Mouse (Mus musculus): Measurements from ENCODE around the gene Pnkp. TPM values are rescaled to one million over a fixed set of nuclear protein-coding genes. Genes with fewer than 3 reads are reported as not detected.

Pnkp gene
- total and polyA plus RNA-seq, 3 experiments = 14.8 to 41.6 (median 22.2) TPM

DNA sequence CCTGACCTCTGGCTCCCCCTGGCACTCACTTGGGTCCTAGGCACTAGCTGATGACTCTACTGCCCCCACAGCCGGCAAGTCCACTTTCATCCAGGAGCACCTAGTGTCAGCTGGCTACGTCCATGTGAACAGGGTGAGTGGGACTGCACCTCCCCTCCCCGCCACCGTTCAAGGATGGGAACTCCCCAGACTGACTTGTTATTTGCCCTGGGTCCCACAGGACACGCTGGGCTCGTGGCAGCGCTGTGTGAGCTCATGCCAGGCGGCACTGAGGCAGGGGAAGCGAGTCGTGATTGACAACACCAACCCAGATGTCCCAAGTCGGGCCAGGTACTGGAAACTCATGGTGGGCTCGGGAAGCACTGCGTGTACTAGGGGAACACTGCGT, 4.5 kb downstream of the Pnkp start:
- H3K27me3 ChIP-seq (replicated peaks) = no peaks in the 10 kb centered on the region
- no peaks in the 10 kb centered on the region for H3K9me3 ChIP-seq (replicated peaks; ENCODE audit: low read length)
- H3K4me2 ChIP-seq (ENCODE audit: insufficient read depth, low read depth, poor library complexity, severe bottlenecking) = no peak overlapping the region
- no peak for DNase-seq (ENCODE audit: extremely low read depth)
- H3K4me3 ChIP-seq (replicated peaks in 1 of 3; ENCODE audit: low read depth in 2 of 3, low read length in 2 of 3, poor library complexity in 1 of 3) = no peak overlapping the region
- peak overlapping the region; percentile 24; the same call in 1 of the 2 replicates for H3K27ac ChIP-seq (ENCODE audit: insufficient read depth, low read depth)
- H3K9ac ChIP-seq (ENCODE audit: insufficient read depth, low read depth) = no peak overlapping the region
- H3K36me3 ChIP-seq (replicated peaks in 1 of 2; ENCODE audit: control insufficient read depth in 1 of 2, insufficient read depth in 1 of 2, low read length in 1 of 2) = peaks cover 41 to 73% of the 10 kb centered on the region in 2 experiments
- H3K4me1 ChIP-seq (ENCODE audit: control insufficient read depth in 1 of 2, insufficient read depth in 2 of 2) = peaks cover 29 to 61% of the 10 kb centered on the region in 2 experiments
- dilution Hi-C loops (cut with MboI; ENCODE audit: extremely low pct_ligation_motif_present, extremely low pct_unique_long_range_greater_than_20kb, low sequenced_read_pairs) (no loop called here), in situ Hi-C loops (cut with MboI; ENCODE audit: low pct_ligation_motif_present, low pct_unique_long_range_greater_than_20kb, low sequenced_read_pairs) (no loop called here)
- H3K79me2 ChIP-seq (replicated peaks; ENCODE audit: control insufficient read depth, extremely low read depth, insufficient read depth, poor library complexity, severe bottlenecking) = no peaks in the 10 kb centered on the region
- TF ChIP-seq CHD1 (IDR thresholded peaks at IDR 0.05; ENCODE audit: low read depth, low read length) (no peak), BHLHE40 (IDR thresholded peaks at IDR 0.05; ENCODE audit: low read depth, low read length) (peak; percentile 45), ELF1 (IDR thresholded peaks at IDR 0.05; ENCODE audit: low read depth, low read length) (no peak), USF2 (conservative IDR thresholded peaks at IDR 0.05; ENCODE audit: low read depth, low read length) (no peak)

DNA sequence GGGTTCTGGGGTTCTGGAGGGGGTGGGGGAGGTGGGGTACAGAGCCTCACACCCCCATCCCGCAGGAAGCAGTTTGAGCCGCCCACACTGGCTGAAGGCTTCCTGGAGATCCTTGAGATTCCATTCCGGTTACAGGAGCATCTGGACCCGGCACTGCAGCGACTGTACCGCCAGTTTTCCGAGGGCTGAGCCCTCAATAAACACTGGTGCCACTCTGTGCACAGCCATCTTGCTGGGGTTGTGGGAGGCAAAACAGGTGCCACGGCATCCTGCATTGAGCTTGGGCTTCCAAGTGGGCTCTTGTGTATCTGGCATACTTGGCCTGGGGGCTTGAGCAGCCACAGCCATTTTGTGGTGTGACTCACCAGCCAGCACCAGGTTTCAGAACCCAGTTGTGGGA, 5.5 kb downstream of the Pnkp start:
- Histone ChIP-seq H3K79me2 (replicated peaks; ENCODE audit: control insufficient read depth, extremely low read depth, insufficient read depth, poor library complexity, severe bottlenecking) (no peaks in the 10 kb centered on the region), H3K27ac (ENCODE audit: insufficient read depth, low read depth) (no peak overlapping the region), H3K27me3 (replicated peaks) (no peaks in the 10 kb centered on the region), H3K9ac (ENCODE audit: insufficient read depth, low read depth) (no peak overlapping the region), H3K4me1 (ENCODE audit: control insufficient read depth in 1 of 2, insufficient read depth in 2 of 2) (peaks cover 35 to 66% of the 10 kb centered on the region in 2 experiments), H3K36me3 (replicated peaks in 1 of 2; ENCODE audit: control insufficient read depth in 1 of 2, insufficient read depth in 1 of 2, low read length in 1 of 2) (peaks cover 41 to 76% of the 10 kb centered on the region in 2 experiments), H3K9me3 (replicated peaks; ENCODE audit: low read length) (no peaks in the 10 kb centered on the region), H3K4me2 (ENCODE audit: insufficient read depth, low read depth, poor library complexity, severe bottlenecking) (no peak overlapping the region), H3K4me3 (replicated peaks in 1 of 3; ENCODE audit: low read depth in 2 of 3, low read length in 2 of 3, poor library complexity in 1 of 3) (no peak overlapping the region)
- no peak for TF ChIP-seq USF1 (IDR thresholded peaks at IDR 0.05; ENCODE audit: low read depth, low read length)
- no peak for DNase-seq (ENCODE audit: extremely low read depth)
- dilution Hi-C loops (cut with MboI; ENCODE audit: extremely low pct_ligation_motif_present, extremely low pct_unique_long_range_greater_than_20kb, low sequenced_read_pairs) (no loop called here), in situ Hi-C loops (cut with MboI; ENCODE audit: low pct_ligation_motif_present, low pct_unique_long_range_greater_than_20kb, low sequenced_read_pairs) (no loop called here)

DNA sequence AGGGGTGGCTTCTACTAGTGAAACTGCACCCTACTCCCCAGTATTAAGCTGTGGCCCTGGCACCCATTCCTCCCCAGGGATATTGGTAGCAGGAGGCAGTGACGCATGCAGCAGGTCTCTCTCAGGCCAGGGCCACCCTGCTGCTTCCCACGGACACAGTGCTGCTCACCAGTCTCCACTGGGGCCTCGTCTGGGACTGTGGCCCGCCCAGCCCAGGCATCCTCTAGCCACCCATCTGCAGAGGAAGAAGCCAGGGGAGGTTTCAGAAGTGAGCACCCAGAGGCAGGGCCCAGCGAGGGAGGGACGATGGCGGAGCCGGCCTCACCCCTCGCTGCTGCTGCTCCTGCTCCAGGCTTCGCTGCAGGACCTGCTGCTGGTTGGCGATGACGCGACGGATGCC, 6.3 kb downstream of the Pnkp start:
- Histone ChIP-seq H3K79me2 (replicated peaks; ENCODE audit: control insufficient read depth, extremely low read depth, insufficient read depth, poor library complexity, severe bottlenecking) (no peaks in the 10 kb centered on the region), H3K4me3 (replicated peaks in 1 of 3; ENCODE audit: low read depth in 2 of 3, low read length in 2 of 3, poor library complexity in 1 of 3) (no peak overlapping the region), H3K27me3 (replicated peaks) (peaks cover 3% of the 10 kb centered on the region), H3K9ac (ENCODE audit: insufficient read depth, low read depth) (no peak overlapping the region), H3K27ac (ENCODE audit: insufficient read depth, low read depth) (no peak overlapping the region), H3K4me1 (ENCODE audit: control insufficient read depth in 1 of 2, insufficient read depth in 2 of 2) (peaks cover 35 to 65% of the 10 kb centered on the region in 2 experiments), H3K4me2 (ENCODE audit: insufficient read depth, low read depth, poor library complexity, severe bottlenecking) (no peak overlapping the region), H3K9me3 (replicated peaks; ENCODE audit: low read length) (no peaks in the 10 kb centered on the region), H3K36me3 (replicated peaks in 1 of 2; ENCODE audit: control insufficient read depth in 1 of 2, insufficient read depth in 1 of 2, low read length in 1 of 2) (peaks cover 41 to 76% of the 10 kb centered on the region in 2 experiments)
- TF ChIP-seq MAFK (IDR thresholded peaks at IDR 0.05; ENCODE audit: insufficient replicate concordance, low read length) (no peak), JUN (IDR thresholded peaks at IDR 0.05; ENCODE audit: insufficient read depth, low read depth, low read length) (no peak), ZNF384 (IDR thresholded peaks at IDR 0.05; ENCODE audit: low read depth, low read length) (no peak), ELF1 (IDR thresholded peaks at IDR 0.05; ENCODE audit: low read depth, low read length) (no peak), MAZ (IDR thresholded peaks at IDR 0.05; ENCODE audit: low read depth, low read length) (no peak), RCOR1 (conservative IDR thresholded peaks at IDR 0.05; ENCODE audit: low read depth, low read length) (no peak), SIN3A (IDR thresholded peaks at IDR 0.05; ENCODE audit: low read length) (no peak), CTCF (conservative IDR thresholded peaks at IDR 0.05 in 1 of 2, IDR thresholded peaks at IDR 0.05 in 1 of 2; ENCODE audit: low read depth in 2 of 2, low read length in 2 of 2) (no peak), NRF1 (IDR thresholded peaks at IDR 0.05; ENCODE audit: low read depth, low read length) (no peak)
- dilution Hi-C loops (cut with MboI; ENCODE audit: extremely low pct_ligation_motif_present, extremely low pct_unique_long_range_greater_than_20kb, low sequenced_read_pairs) (no loop called here), in situ Hi-C loops (cut with MboI; ENCODE audit: low pct_ligation_motif_present, low pct_unique_long_range_greater_than_20kb, low sequenced_read_pairs) (no loop called here)
- DNase-seq (ENCODE audit: extremely low read depth) = no peak
